8 mouse cellular contexts compared by ENCODE assay signal in genomic region chr19:32210450-32211292, GRCm38 (mm10).
A peak's percentile ranks its signal among the peaks of the same experiment; 100 is the strongest.
DNase-seq lines count a peak whose midpoint lies in the region; ATAC-seq lines count a peak whose summit lies in the region.

No protein-coding gene starts in this region.

- H3K9ac ChIP-seq in embryonic facial prominence, embryonic 14.5 days (ENCODE audit: low read depth, low read length) = peak overlapping the region; percentile 68
- H3K9ac ChIP-seq in liver, embryonic 12.5 days = peak overlapping the region; percentile 79
- peak overlapping the region; percentile 73 for H3K9ac ChIP-seq in stomach, embryonic 16.5 days (ENCODE audit: low read length)

- H3K27me3 ChIP-seq in embryonic facial prominence, embryonic 14.5 days (replicated peaks; ENCODE audit: control insufficient read depth, insufficient read depth, low read length) = no peaks in the 10 kb centered on the region
- H3K27me3 ChIP-seq in liver, embryonic 12.5 days (replicated peaks) = no peaks in the 10 kb centered on the region
- H3K27me3 ChIP-seq in stomach, embryonic 16.5 days (ENCODE audit: control insufficient read depth, insufficient read depth, low read length) = no peaks in the 10 kb centered on the region

- whole genome bisulfite sequencing in embryonic facial prominence, embryonic 14.5 days = 2% methylated on average over 33 of the region's 34 CpGs
- WGBS in liver, embryonic 12.5 days (ENCODE audit: insufficient replicate concordance) = 2% methylated on average over 34 of the region's 34 CpGs
- 3% methylated on average over 34 of the region's 34 CpGs for WGBS in stomach, embryonic 16.5 days

- peak; percentile 98 for ATAC-seq in embryonic facial prominence, embryonic 14.5 days (ENCODE audit: low read depth)
- ATAC-seq in liver, embryonic 12.5 days = peak; percentile 100
- ATAC-seq in stomach, embryonic 16.5 days (ENCODE audit: insufficient read depth, low FRiP score) = peak; percentile 99

- H3K4me2 ChIP-seq in embryonic facial prominence, embryonic 14.5 days (ENCODE audit: low read depth, low read length) = peak overlapping the region; percentile 89
- peak overlapping the region; percentile 97 for H3K4me2 ChIP-seq in liver, embryonic 12.5 days
- peak overlapping the region; percentile 64 for H3K4me2 ChIP-seq in stomach, embryonic 16.5 days (ENCODE audit: low read depth, low read length)

- no peaks in the 10 kb centered on the region for H3K9me3 ChIP-seq in embryonic facial prominence, embryonic 14.5 days (ENCODE audit: control insufficient read depth, low read length)
- H3K9me3 ChIP-seq in liver, embryonic 12.5 days (replicated peaks) = no peaks in the 10 kb centered on the region
- no peaks in the 10 kb centered on the region for H3K9me3 ChIP-seq in stomach, embryonic 16.5 days (replicated peaks; ENCODE audit: control insufficient read depth, low read length)

- H3K4me3 ChIP-seq in embryonic facial prominence, embryonic 14.5 days (ENCODE audit: low read depth, low read length) = peak overlapping the region; percentile 55
- H3K4me3 ChIP-seq in liver, embryonic 12.5 days = peak overlapping the region; percentile 69
- H3K4me3 ChIP-seq in stomach, embryonic 16.5 days (replicated peaks; ENCODE audit: low read length) = peak overlapping the region; percentile 54

- peak; percentile 87 for DNase-seq in A20 (ENCODE audit: low read depth, low spot score)
- peak; percentile 90 to 91 for DNase-seq in adrenal gland, postnatal 36 days
- DNase-seq in embryonic facial prominence, embryonic 14.5 days (ENCODE audit: low spot score) = peak; percentile 97
- peak; percentile 94 to 96 for DNase-seq in heart, adult 9 months (ENCODE audit: low spot score in 2 of 2)
- DNase-seq in kidney, adult 9 months = peak; percentile 95
- DNase-seq in naive thymus-derived CD4-positive, alpha-beta T cell, adult 2 months (ENCODE audit: low read depth) = peak; percentile 87

- no peaks in the 10 kb centered on the region for H3K36me3 ChIP-seq in embryonic facial prominence, embryonic 14.5 days (ENCODE audit: control insufficient read depth, insufficient read depth, low read length)
- peaks cover 13% of the 10 kb centered on the region; the same call in 1 of the 2 replicates for H3K36me3 ChIP-seq in liver, embryonic 12.5 days
- H3K36me3 ChIP-seq in stomach, embryonic 16.5 days (ENCODE audit: control insufficient read depth, insufficient read depth, low read length) = no peaks in the 10 kb centered on the region

- peaks cover 9% of the 10 kb centered on the region; the same call in 1 of the 2 replicates for H3K4me1 ChIP-seq in embryonic facial prominence, embryonic 14.5 days (ENCODE audit: control insufficient read depth, insufficient read depth, low read length)
- peaks cover 41% of the 10 kb centered on the region for H3K4me1 ChIP-seq in liver, embryonic 12.5 days
- H3K4me1 ChIP-seq in stomach, embryonic 16.5 days (ENCODE audit: control insufficient read depth, insufficient read depth, low read length) = peaks cover 17% of the 10 kb centered on the region

- H3K27ac ChIP-seq in embryonic facial prominence, embryonic 14.5 days (replicated peaks; ENCODE audit: low read depth, low read length) = peak overlapping the region; percentile 87
- peak overlapping the region; percentile 80 for H3K27ac ChIP-seq in liver, embryonic 12.5 days
- H3K27ac ChIP-seq in stomach, embryonic 16.5 days (ENCODE audit: low read length) = peak overlapping the region; percentile 93

Comparison
In these comparisons a context has a peak if more than half of its experiments do, and no peak if none do; other contexts are left out.
1. Peak in every context shown above with its lines: DNase-seq, ATAC-seq, H3K4me3 ChIP-seq and H3K27ac ChIP-seq.